Comparison of ENCODE assay signal across 10 mouse cellular contexts in genomic region chr2:25422587-25423410, GRCm38 (mm10). TPM values are rescaled to one million over a fixed set of nuclear protein-coding genes. Genes with fewer than 3 reads are reported as not detected.
DNase-seq lines count a peak whose midpoint lies in the region; ATAC-seq and TF ChIP-seq lines count a peak whose summit lies in the region.
"Had no signal": no experiment of that assay in that cellular context is flagged by ENCODE, and none has a peak within 500 bp of the region (broad histone marks: within the 10 kb centered on the region; RNA-seq: fewer than 3 reads in every experiment).

Gene Fut7, plus strand, starts transcription at chr2:25423267.

- intact Hi-C loops in heart, postnatal 14 days (cut with DNase I) = loop anchor here (1.0 to 5.0 kb wide), 2 partner anchors 61 to 130 kb away; no protein-coding TSS in a partner anchor

- peak; percentile 69 for ATAC-seq in CD4-positive, CD25-positive, alpha-beta regulatory T cell, adult 4 months
- ATAC-seq in embryonic facial prominence, embryonic 13.5 days (ENCODE audit: insufficient number of reproducible peaks, insufficient read depth, low FRiP score, low TSS enrichment, low read depth) = no peak
- ATAC-seq in midbrain, postnatal 0 days (ENCODE audit: low FRiP score) = no peak

- H3K27me3 ChIP-seq in heart, embryonic 10.5 days (ENCODE audit: insufficient read depth, poor library complexity, severe bottlenecking) = peaks cover 58% of the 10 kb centered on the region
- peaks cover 42% of the 10 kb centered on the region for H3K27me3 ChIP-seq in embryonic facial prominence, embryonic 13.5 days
- H3K27me3 ChIP-seq in myocyte (ENCODE audit: control insufficient read depth, insufficient read depth, insufficient read length) = peaks cover 10% of the 10 kb centered on the region
- H3K27me3 ChIP-seq in midbrain, postnatal 0 days (ENCODE audit: insufficient read depth, low read length) = no peaks in the 10 kb centered on the region

- no peak within 1 kb of the TSS for H3K4me2 ChIP-seq in embryonic facial prominence, embryonic 13.5 days
- H3K4me2 ChIP-seq in myocyte (ENCODE audit: low read depth) = no peak within 1 kb of the TSS
- H3K4me2 ChIP-seq in midbrain, postnatal 0 days (ENCODE audit: low read depth, low read length, poor library complexity, severe bottlenecking) = no peak within 1 kb of the TSS
- H3K4me2 ChIP-seq: neural tube, embryonic 12.5 days had no signal

- no peaks in the 10 kb centered on the region for H3K4me1 ChIP-seq in heart, embryonic 10.5 days
- H3K4me1 ChIP-seq in embryonic facial prominence, embryonic 13.5 days = no peaks in the 10 kb centered on the region
- no peaks in the 10 kb centered on the region for H3K4me1 ChIP-seq in midbrain, postnatal 0 days (ENCODE audit: insufficient read depth, low read length)
- H3K4me1 ChIP-seq: neural tube, embryonic 12.5 days had no signal

- H3K9me3 ChIP-seq in heart, embryonic 10.5 days = no peaks in the 10 kb centered on the region
- no peaks in the 10 kb centered on the region for H3K9me3 ChIP-seq in embryonic facial prominence, embryonic 13.5 days
- no peaks in the 10 kb centered on the region for H3K9me3 ChIP-seq in midbrain, postnatal 0 days (ENCODE audit: low read length)
- H3K9me3 ChIP-seq: neural tube, embryonic 12.5 days had no signal

- H3K9ac ChIP-seq in embryonic facial prominence, embryonic 13.5 days = 0 out of 2 replicates have a peak within 1 kb of the TSS, but pooled peaks have one; percentile 11
- no peak within 1 kb of the TSS for H3K9ac ChIP-seq in midbrain, postnatal 0 days (replicated peaks; ENCODE audit: low read length, poor library complexity, severe bottlenecking)
- H3K9ac ChIP-seq: neural tube, embryonic 12.5 days had no signal

- no peak for DNase-seq in heart, embryonic 10.5 days (ENCODE audit: low spot score)
- DNase-seq in heart, postnatal 14 days = no peak
- DNase-seq in adrenal gland, postnatal 25 days = no peak
- DNase-seq in right cerebral cortex, postnatal 36 days (ENCODE audit: low spot score in 2 of 2) = no peak
- no peak for DNase-seq in midbrain, postnatal 0 days (ENCODE audit: low spot score)

- H3K27ac ChIP-seq in heart, embryonic 10.5 days = 0 out of 2 replicates have a peak within 1 kb of the TSS, but pooled peaks have one; percentile 2
- H3K27ac ChIP-seq in embryonic facial prominence, embryonic 13.5 days = no peak within 1 kb of the TSS
- no peak within 1 kb of the TSS for H3K27ac ChIP-seq in midbrain, postnatal 0 days (ENCODE audit: low read depth, low read length)
- H3K27ac ChIP-seq: neural tube, embryonic 12.5 days had no signal

- H3K79me2 ChIP-seq in myocyte (ENCODE audit: control insufficient read depth, insufficient read depth) = no peaks in the 10 kb centered on the region

- no peak for TF ChIP-seq CTCF in midbrain, postnatal 0 days (IDR thresholded peaks at IDR 0.05)

- no peak for TF ChIP-seq POLR2A in myocyte (IDR thresholded peaks at IDR 0.05; ENCODE audit: insufficient read length, low read depth)

- H3K36me3 ChIP-seq in heart, embryonic 10.5 days = no peaks in the 10 kb centered on the region
- no peaks in the 10 kb centered on the region for H3K36me3 ChIP-seq in embryonic facial prominence, embryonic 13.5 days
- no peaks in the 10 kb centered on the region for H3K36me3 ChIP-seq in myocyte (ENCODE audit: control insufficient read depth, insufficient read depth)
- H3K36me3 ChIP-seq in midbrain, postnatal 0 days (ENCODE audit: insufficient read depth, low read length) = no peaks in the 10 kb centered on the region
- H3K36me3 ChIP-seq: neural tube, embryonic 12.5 days had no signal

- no peak within 1 kb of the TSS for H3ac ChIP-seq in myocyte (ENCODE audit: control insufficient read depth, insufficient read length)

- H3K4me3 ChIP-seq in heart, embryonic 10.5 days = no peak within 1 kb of the TSS
- H3K4me3 ChIP-seq in embryonic facial prominence, embryonic 13.5 days = no peak within 1 kb of the TSS
- no peak within 1 kb of the TSS for H3K4me3 ChIP-seq in myocyte
- H3K4me3 ChIP-seq in midbrain, postnatal 0 days (ENCODE audit: low read depth, low read length) = no peak within 1 kb of the TSS
- H3K4me3 ChIP-seq: neural tube, embryonic 12.5 days had no signal

- WGBS in heart, embryonic 10.5 days = 55% methylated on average over 17 of the region's 17 CpGs
- 64% methylated on average over 17 of the region's 17 CpGs for WGBS in embryonic facial prominence, embryonic 13.5 days
- 67% methylated on average over 17 of the region's 17 CpGs for WGBS in midbrain, postnatal 0 days

TF ChIP-seq in myocyte, 11 proteins besides CTCF, POLR2A, EP300 and RAD21:
- no peak for TF ChIP-seq SRF (IDR thresholded peaks at IDR 0.05; ENCODE audit: control insufficient read depth, insufficient read length, low read depth)
- peak; percentile 68; the same call in 1 of the 2 replicates for TF ChIP-seq CEBPB (IDR thresholded peaks at IDR 0.05; ENCODE audit: insufficient read depth, poor library complexity, severe bottlenecking)

RNA-seq across cellular contexts. Expression of gene Fut7, which starts in this region (rescaled TPM):
- not detected in 2 replicates for polyA plus RNA-seq in heart, embryonic 10.5 days (2016; fragmentation: Nextera tagmentation; extraction: Ambion mirVana)
- not detected for total RNA-seq in heart, postnatal 14 days (2021)
- polyA plus RNA-seq in CD4-positive, CD25-positive, alpha-beta regulatory T cell, adult 4 months (2017; shearing (Covaris generic)) = 10 to 100 TPM in 1 of 2 experiments, 1 to 10 TPM in 1; 4.0 to 11.7 TPM
- polyA plus RNA-seq in embryonic facial prominence, embryonic 13.5 days (2015; fragmentation: Nextera tagmentation; extraction: Ambion mirVana) = 0.12 and 0.17 TPM in 2 replicates
- polyA plus RNA-seq in myocyte (2012; fragmentation: generic; extraction: Trizol) = 0.08 TPM
- not detected in 2 replicates for total RNA-seq in adrenal gland, postnatal 25 days (2021)
- 0.42 and 1.6 TPM in 2 replicates for total RNA-seq in midbrain, postnatal 0 days (2014; rRNA removed)
- 0.22 and 0.23 TPM in 2 replicates for polyA plus RNA-seq in midbrain, postnatal 0 days (2015; fragmentation: Nextera tagmentation; extraction: Ambion mirVana)
- polyA plus RNA-seq: forebrain, embryonic 16.5 days had no signal
